Mouse (Mus musculus) G1E (cell line): Measurements from ENCODE around the gene Mroh3. TPM values are rescaled to one million over a fixed set of nuclear protein-coding genes. Genes with fewer than 3 reads are reported as not detected.

Experiments used
- ATAC-seq: 2 replicates; pipeline ENCODE4 v1.8.0; 2016; ENCODE audit warnings: mild to moderate bottlenecking; ENCODE audit not compliant: insufficient number of reproducible peaks, poor library complexity, low FRiP score, severe bottlenecking; ENCODE audit errors: extremely low read depth
- DNase-seq: peaks from one replicate; pipeline ENCODE4 v3.0.0; 2012; ENCODE audit warnings: low spot score
- H3K27me3 ChIP-seq: 2 replicates; pipeline ENCODE4 v1.6.1; 2012; ENCODE audit warnings: mild to moderate bottlenecking, low read length, inconsistent platforms; ENCODE audit not compliant: insufficient read depth
- H3K36me3 ChIP-seq: replicated peaks from 2 replicates; pipeline ENCODE3; 2012; ENCODE audit warnings: mild to moderate bottlenecking, inconsistent platforms
- H3K4me1 ChIP-seq: 2 replicates; pipeline ENCODE4 v1.6.1; 2012; ENCODE audit warnings: low read depth, low read length, inconsistent platforms, mixed read lengths; ENCODE audit not compliant: insufficient read depth
- H3K4me3 ChIP-seq: 2 replicates; pipeline ENCODE4 v1.5.1; 2012; ENCODE audit warnings: low read depth, mild to moderate bottlenecking, inconsistent platforms, low read length, moderate library complexity, mixed read lengths
- H3K9me3 ChIP-seq: replicated peaks from 2 replicates; pipeline ENCODE4 v1.6.1; 2012; ENCODE audit warnings: inconsistent platforms
- CTCF ChIP-seq: IDR thresholded peaks from 2 replicates; pipeline ENCODE4 v1.5.1; 2012; ENCODE audit warnings: low read depth, low read length, inconsistent platforms, mixed read lengths
- GATA1 ChIP-seq: IDR thresholded peaks from 2 replicates; pipeline ENCODE4 v1.6.1; 2012; ENCODE audit warnings: borderline replicate concordance, low read length, inconsistent platforms, mixed read lengths
- GATA2 ChIP-seq: IDR thresholded peaks from 2 replicates; pipeline ENCODE4 v1.6.1; 2012; ENCODE audit warnings: low read depth, low read length, inconsistent platforms, borderline replicate concordance
- POLR2AphosphoS5 ChIP-seq: IDR thresholded peaks from 2 replicates; pipeline ENCODE4 v1.6.1; 2012; ENCODE audit warnings: low read depth, low read length, inconsistent platforms; ENCODE audit not compliant: insufficient replicate concordance
- TAL1 ChIP-seq: conservative IDR thresholded peaks from 2 replicates; pipeline ENCODE4 v1.6.1; 2012; ENCODE audit warnings: low read depth, low read length, inconsistent platforms, mixed read lengths
- polyA plus RNA-seq: library from polyadenylated mRNA; stranded (reverse); fragments of >175 nt; gene quantifications from 2 replicates; pipeline ENCODE4 v1.2.3, GENCODE M21; 2012
- total RNA-seq, 2 experiments: library from RNA; stranded (forward) in 1 of 2; stranded (reverse) in 1 of 2; fragments of 200-1000 nt in 1 of 2; fragments of >200 nt in 1 of 2; fragmentation: Nextera tagmentation in 1 of 2; gene quantifications; 2 replicates each; pipeline ENCODE4 v1.2.3; 2014 to 2017

Gene Mroh3
- total and polyA plus RNA-seq, 3 experiments: 0.27 TPM; not detected in 2

GRCm38 (mm10) chr1:136230201-136230600 is 17.6 kb upstream of the Mroh3 start:
- Histone ChIP-seq H3K36me3 (no peaks in the 10 kb centered on the region), H3K4me1 (peaks cover 35% of the 10 kb centered on the region), H3K4me3 (peak overlapping the region; percentile 10; the same call in 1 of the 2 replicates), H3K9me3 (no peaks in the 10 kb centered on the region), H3K27me3 (peaks cover 97% of the 10 kb centered on the region)
- ATAC-seq: no peak
- DNase-seq: no peak
- TF ChIP-seq POLR2AphosphoS5 (no peak), GATA2 (no peak), GATA1 (no peak), CTCF (no peak), TAL1 (no peak)

GRCm38 (mm10) chr1:136229040-136229373 is 16.4 kb upstream of the Mroh3 start:
- Histone ChIP-seq H3K4me3 (no peak overlapping the region), H3K27me3 (peaks cover 96% of the 10 kb centered on the region), H3K36me3 (no peaks in the 10 kb centered on the region), H3K9me3 (no peaks in the 10 kb centered on the region), H3K4me1 (peaks cover 30% of the 10 kb centered on the region)
- ATAC-seq (no peak), DNase-seq (no peak)
- TF ChIP-seq TAL1 (no peak), POLR2AphosphoS5 (no peak), CTCF (no peak), GATA1 (no peak), GATA2 (no peak)

GRCm38 (mm10) chr1:136228328-136229039 is 15.9 kb upstream of the Mroh3 start:
- H3K36me3 ChIP-seq: no peaks in the 10 kb centered on the region
- ATAC-seq: no peak
- DNase-seq: no peak
- TF ChIP-seq CTCF: no peak
- TF ChIP-seq GATA1: no peak
- no peak for TF ChIP-seq GATA2
- TF ChIP-seq TAL1: no peak
- H3K9me3 ChIP-seq: no peaks in the 10 kb centered on the region
- H3K4me3 ChIP-seq: no peak overlapping the region
- H3K4me1 ChIP-seq: peaks cover 31% of the 10 kb centered on the region
- peaks cover 95% of the 10 kb centered on the region for H3K27me3 ChIP-seq

DNA sequence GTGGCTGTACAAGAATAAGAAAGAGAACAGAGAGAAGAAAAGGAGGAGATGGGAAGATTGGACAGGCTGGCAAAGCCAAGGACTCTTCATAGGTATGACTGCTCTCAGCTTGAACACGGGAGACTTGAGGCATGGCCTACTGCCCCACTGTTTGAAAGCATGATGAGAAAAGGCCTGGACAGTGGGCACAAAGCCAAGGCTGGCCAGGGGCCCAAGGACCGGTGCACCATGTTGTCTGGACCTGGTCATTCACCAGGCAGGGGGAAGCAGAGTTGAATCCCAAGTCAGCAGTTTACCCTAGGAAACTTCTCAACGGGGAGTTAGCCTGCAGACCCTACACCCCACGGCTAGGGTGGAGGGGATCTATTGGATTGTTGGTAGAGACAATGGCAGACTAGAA is 15.2 kb upstream of the Mroh3 start:
- Histone ChIP-seq H3K27me3 (peaks cover 93% of the 10 kb centered on the region), H3K4me1 (peaks cover 30% of the 10 kb centered on the region), H3K9me3 (no peaks in the 10 kb centered on the region), H3K4me3 (no peak overlapping the region), H3K36me3 (no peaks in the 10 kb centered on the region)
- no peak for DNase-seq
- no peak for ATAC-seq
- TF ChIP-seq GATA2 (no peak), TAL1 (no peak), CTCF (no peak), POLR2AphosphoS5 (no peak), GATA1 (no peak)

GRCm38 (mm10) chr1:136226626-136227025 is 14.0 kb upstream of the Mroh3 start:
- TF ChIP-seq POLR2AphosphoS5 (no peak), CTCF (no peak), TAL1 (no peak), GATA2 (no peak), GATA1 (no peak)
- H3K36me3 ChIP-seq: no peaks in the 10 kb centered on the region
- no peak overlapping the region for H3K4me3 ChIP-seq
- no peak for ATAC-seq
- H3K4me1 ChIP-seq: peaks cover 22% of the 10 kb centered on the region
- H3K9me3 ChIP-seq: no peaks in the 10 kb centered on the region
- peaks cover 92% of the 10 kb centered on the region for H3K27me3 ChIP-seq
- no peak for DNase-seq

DNA sequence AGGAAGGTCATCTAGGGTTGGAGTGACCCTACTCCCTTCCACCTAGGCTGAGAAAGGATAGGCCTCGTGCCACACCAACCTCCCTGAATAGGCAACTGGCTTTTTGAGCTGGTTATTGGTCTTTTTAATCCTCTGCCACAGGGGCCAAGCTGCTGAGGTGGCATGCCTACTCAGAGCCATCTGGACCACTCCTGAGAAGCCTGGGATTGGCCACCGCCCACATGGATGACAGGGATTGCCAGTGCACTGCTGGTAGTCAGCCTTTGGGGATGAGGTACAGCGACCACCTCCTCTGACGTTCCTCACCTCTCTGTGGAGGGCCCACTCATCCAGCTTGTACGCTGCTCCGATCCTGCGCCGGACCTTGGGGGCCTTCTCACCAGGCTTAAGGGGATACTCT is 13.2 kb upstream of the Mroh3 start:
- DNase-seq (no peak), ATAC-seq (no peak)
- H3K4me3 ChIP-seq: no peak overlapping the region
- H3K36me3 ChIP-seq: no peaks in the 10 kb centered on the region
- peaks cover 16% of the 10 kb centered on the region for H3K4me1 ChIP-seq
- no peak for TF ChIP-seq POLR2AphosphoS5
- TF ChIP-seq GATA1: no peak
- TF ChIP-seq CTCF: no peak
- TF ChIP-seq TAL1: no peak
- TF ChIP-seq GATA2: no peak
- H3K27me3 ChIP-seq: peaks cover 92% of the 10 kb centered on the region
- no peaks in the 10 kb centered on the region for H3K9me3 ChIP-seq

DNA sequence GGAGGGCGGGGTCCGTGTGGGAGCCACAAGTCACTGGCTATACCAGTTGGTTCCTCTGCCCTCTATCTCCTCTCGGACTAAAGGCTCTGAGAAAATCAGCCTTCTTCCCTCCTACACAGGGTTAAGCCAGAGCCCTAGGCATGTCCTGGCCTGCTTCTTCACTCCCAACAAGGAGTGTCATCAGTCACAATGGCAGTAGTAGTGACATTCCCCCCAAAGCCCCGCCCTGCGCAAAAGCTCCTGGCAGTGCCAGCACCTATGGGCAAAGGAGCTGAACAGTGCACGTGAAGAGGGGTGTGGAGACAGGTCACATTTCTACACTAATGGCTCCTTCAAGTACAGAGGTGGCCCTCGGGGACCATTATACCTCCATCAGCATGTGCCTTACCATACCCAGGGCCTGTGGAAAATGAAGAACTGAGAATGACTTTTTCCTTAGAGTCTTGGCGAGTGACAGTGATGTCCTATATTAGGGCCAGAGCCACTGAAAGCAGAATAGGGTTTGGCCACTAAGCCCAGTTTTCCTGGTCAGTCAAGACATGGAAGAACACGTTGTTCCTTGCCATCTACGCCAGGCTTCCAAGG is 11.2 kb upstream of the Mroh3 start:
- Histone ChIP-seq H3K4me3 (no peak overlapping the region), H3K9me3 (no peaks in the 10 kb centered on the region), H3K36me3 (no peaks in the 10 kb centered on the region), H3K4me1 (0 out of 2 replicates have a peak, but pooled peaks cover 7% of the 10 kb centered on the region), H3K27me3 (peaks cover 90% of the 10 kb centered on the region)
- no peak for ATAC-seq
- DNase-seq: no peak
- TF ChIP-seq TAL1 (no peak), GATA1 (no peak), GATA2 (no peak), POLR2AphosphoS5 (no peak), CTCF (no peak)
